Mouse (Mus musculus): ENCODE measurements around the gene Ces2f.
"Not testable (repeated sequence)": the region's sequence is repeated elsewhere in the genome, so short reads cannot be mapped to it uniquely, and the experiment has no call there.

- not testable (repeated sequence) for TF ChIP-seq POLR2A (IDR thresholded peaks at IDR 0.05; ENCODE audit: borderline replicate concordance, extremely low read depth, low read depth, low read length); CTCF (IDR thresholded peaks at IDR 0.05; ENCODE audit: insufficient read depth, low read length)
Observed at GRCm38 (mm10) chr8:104909651-104910050, 37.5 kb upstream of the Ces2f start.
